22 mouse cellular contexts compared by ENCODE assay signal in genomic region chr12:92120164-92120815, GRCm38 (mm10).
A peak's percentile ranks its signal among the peaks of the same experiment; 100 is the strongest.
DNase-seq lines count a peak whose midpoint lies in the region; ATAC-seq lines count a peak whose summit lies in the region.
"Had no signal": no experiment of that assay in that cellular context is flagged by ENCODE, and none has a peak within 500 bp of the region (broad histone marks: within the 10 kb centered on the region; RNA-seq: fewer than 3 reads in every experiment).

No protein-coding gene starts in this region.

- peak; percentile 35 for DNase-seq in embryonic facial prominence, embryonic 14.5 days (ENCODE audit: low spot score)
- no peak for DNase-seq in embryonic facial prominence, embryonic 10.5 days (ENCODE audit: low spot score)
- DNase-seq in heart, adult 8-10 months (ENCODE audit: low spot score): peak; percentile 0
- DNase-seq in limb, embryonic 10.5 days (ENCODE audit: low spot score): no peak
- DNase-seq in spleen, postnatal 36 days (ENCODE audit: low spot score in 2 of 2): no peak
- DNase-seq: adrenal gland, adult 8-10 months; B cell, adult 2 months; cerebellum, adult 11 months; cerebellum, adult 8-10 months; cerebellum, postnatal 14 days; embryo, embryonic 11 days had no signal

- no peaks in the 10 kb centered on the region for H3K36me3 ChIP-seq in embryonic facial prominence, embryonic 14.5 days (ENCODE audit: control insufficient read depth, insufficient read depth, low read length)
- H3K36me3 ChIP-seq in embryonic facial prominence, embryonic 10.5 days (replicated peaks): no peaks in the 10 kb centered on the region
- no peaks in the 10 kb centered on the region for H3K36me3 ChIP-seq in heart, embryonic 11.5 days (ENCODE audit: control insufficient read depth, insufficient read depth, low read length)
- no peaks in the 10 kb centered on the region for H3K36me3 ChIP-seq in limb, embryonic 13.5 days
- no peaks in the 10 kb centered on the region for H3K36me3 ChIP-seq in limb, embryonic 10.5 days
- H3K36me3 ChIP-seq: embryonic facial prominence, embryonic 12.5 days; forebrain, embryonic 12.5 days; G1E; heart, embryonic 15.5 days; hindbrain, embryonic 12.5 days had no signal

- no peak overlapping the region for H3K27ac ChIP-seq in embryonic facial prominence, embryonic 14.5 days (replicated peaks; ENCODE audit: low read depth, low read length)
- no peak overlapping the region for H3K27ac ChIP-seq in embryonic facial prominence, embryonic 10.5 days (replicated peaks)
- H3K27ac ChIP-seq in heart, embryonic 11.5 days (ENCODE audit: low read depth, low read length): no peak overlapping the region
- H3K27ac ChIP-seq in limb, embryonic 13.5 days: no peak overlapping the region; the same call in 1 of the 2 replicates
- H3K27ac ChIP-seq in limb, embryonic 10.5 days: no peak overlapping the region
- H3K27ac ChIP-seq: embryonic facial prominence, embryonic 12.5 days; forebrain, embryonic 12.5 days; heart, embryonic 15.5 days; hindbrain, embryonic 12.5 days had no signal

- ATAC-seq in embryonic facial prominence, embryonic 14.5 days (ENCODE audit: low read depth): no peak
- ATAC-seq in heart, embryonic 11.5 days (replicated peaks; ENCODE audit: insufficient number of reproducible peaks, low FRiP score, low TSS enrichment): no peak
- peak; percentile 85 for ATAC-seq in limb, embryonic 13.5 days (ENCODE audit: low FRiP score, low read depth)
- ATAC-seq: CD4-positive, CD25-positive, alpha-beta regulatory T cell, adult 4 months; forebrain, embryonic 16.5 days; hindbrain, embryonic 16.5 days; inflammation-experienced regulatory T-cells, adult 6 months had no signal

- no peaks in the 10 kb centered on the region for H3K27me3 ChIP-seq in embryonic facial prominence, embryonic 14.5 days (replicated peaks; ENCODE audit: control insufficient read depth, insufficient read depth, low read length)
- no peaks in the 10 kb centered on the region for H3K27me3 ChIP-seq in embryonic facial prominence, embryonic 10.5 days (replicated peaks; ENCODE audit: low read depth, poor library complexity, severe bottlenecking)
- no peaks in the 10 kb centered on the region for H3K27me3 ChIP-seq in heart, embryonic 11.5 days (ENCODE audit: control insufficient read depth, insufficient read depth, low read length)
- no peaks in the 10 kb centered on the region for H3K27me3 ChIP-seq in limb, embryonic 13.5 days
- H3K27me3 ChIP-seq in limb, embryonic 10.5 days (ENCODE audit: low read depth, poor library complexity, severe bottlenecking): no peaks in the 10 kb centered on the region
- H3K27me3 ChIP-seq: embryonic facial prominence, embryonic 12.5 days; forebrain, embryonic 12.5 days; heart, embryonic 15.5 days; hindbrain, embryonic 12.5 days had no signal

- no peaks in the 10 kb centered on the region for H3K4me1 ChIP-seq in embryonic facial prominence, embryonic 14.5 days (ENCODE audit: control insufficient read depth, insufficient read depth, low read length)
- H3K4me1 ChIP-seq in embryonic facial prominence, embryonic 10.5 days: no peaks in the 10 kb centered on the region
- no peaks in the 10 kb centered on the region for H3K4me1 ChIP-seq in heart, embryonic 11.5 days (ENCODE audit: control insufficient read depth, insufficient read depth, low read length)
- H3K4me1 ChIP-seq in limb, embryonic 13.5 days: no peaks in the 10 kb centered on the region
- H3K4me1 ChIP-seq in limb, embryonic 10.5 days: peaks cover 6% of the 10 kb centered on the region; the same call in 1 of the 2 replicates
- H3K4me1 ChIP-seq: embryonic facial prominence, embryonic 12.5 days; forebrain, embryonic 12.5 days; heart, embryonic 15.5 days; hindbrain, embryonic 12.5 days had no signal

- no peak overlapping the region for H3K4me2 ChIP-seq in embryonic facial prominence, embryonic 14.5 days (ENCODE audit: low read depth, low read length)
- H3K4me2 ChIP-seq in heart, embryonic 11.5 days: no peak overlapping the region
- H3K4me2 ChIP-seq in limb, embryonic 13.5 days (replicated peaks): no peak overlapping the region
- H3K4me2 ChIP-seq: embryonic facial prominence, embryonic 12.5 days; forebrain, embryonic 12.5 days; heart, embryonic 15.5 days; hindbrain, embryonic 12.5 days had no signal

- H3K9ac ChIP-seq in embryonic facial prominence, embryonic 14.5 days (ENCODE audit: low read depth, low read length): no peak overlapping the region
- no peak overlapping the region for H3K9ac ChIP-seq in heart, embryonic 11.5 days (ENCODE audit: low read depth, low read length)
- no peak overlapping the region for H3K9ac ChIP-seq in limb, embryonic 13.5 days
- H3K9ac ChIP-seq: embryonic facial prominence, embryonic 12.5 days; forebrain, embryonic 12.5 days; heart, embryonic 15.5 days; hindbrain, embryonic 12.5 days had no signal

- no peaks in the 10 kb centered on the region for H3K9me3 ChIP-seq in embryonic facial prominence, embryonic 14.5 days (ENCODE audit: control insufficient read depth, low read length)
- no peaks in the 10 kb centered on the region for H3K9me3 ChIP-seq in embryonic facial prominence, embryonic 10.5 days
- H3K9me3 ChIP-seq in heart, embryonic 11.5 days (replicated peaks; ENCODE audit: control insufficient read depth, low read length): no peaks in the 10 kb centered on the region
- no peaks in the 10 kb centered on the region for H3K9me3 ChIP-seq in limb, embryonic 13.5 days
- H3K9me3 ChIP-seq in limb, embryonic 10.5 days (replicated peaks): no peaks in the 10 kb centered on the region
- H3K9me3 ChIP-seq: embryonic facial prominence, embryonic 12.5 days; forebrain, embryonic 12.5 days; G1E; heart, embryonic 15.5 days; hindbrain, embryonic 12.5 days had no signal

- WGBS in embryonic facial prominence, embryonic 14.5 days: 46% methylated on average over 6 of the region's 6 CpGs
- 73% methylated on average over 6 of the region's 6 CpGs for WGBS in embryonic facial prominence, embryonic 10.5 days
- 66% methylated on average over 6 of the region's 6 CpGs for WGBS in heart, embryonic 11.5 days (ENCODE audit: insufficient replicate concordance)
- WGBS in limb, embryonic 13.5 days: 45% methylated on average over 6 of the region's 6 CpGs
- WGBS in limb, embryonic 10.5 days: 75% methylated on average over 6 of the region's 6 CpGs

- no peak overlapping the region for H3K4me3 ChIP-seq in embryonic facial prominence, embryonic 14.5 days (ENCODE audit: low read depth, low read length)
- H3K4me3 ChIP-seq in embryonic facial prominence, embryonic 10.5 days: no peak overlapping the region
- H3K4me3 ChIP-seq in heart, embryonic 11.5 days (ENCODE audit: low read depth, low read length): no peak overlapping the region
- no peak overlapping the region for H3K4me3 ChIP-seq in limb, embryonic 13.5 days
- no peak overlapping the region for H3K4me3 ChIP-seq in limb, embryonic 10.5 days
- H3K4me3 ChIP-seq: embryonic facial prominence, embryonic 12.5 days; forebrain, embryonic 12.5 days; heart, embryonic 15.5 days; hindbrain, embryonic 12.5 days had no signal

Comparison
In these comparisons a context has a peak if more than half of its experiments do, and no peak if none do; other contexts are left out.
1. DNase-seq: peak in embryonic facial prominence, embryonic 14.5 days (single experiment) and heart, adult 8-10 months (single experiment); none in embryonic facial prominence, embryonic 10.5 days (single experiment), limb, embryonic 10.5 days (single experiment) and spleen, postnatal 36 days (0 of 2).